Mouse (Mus musculus): ENCODE data around the gene Angptl1.
A peak's percentile ranks its signal among the peaks of the same experiment; 100 is the strongest.

Angptl1 gene

DNA sequence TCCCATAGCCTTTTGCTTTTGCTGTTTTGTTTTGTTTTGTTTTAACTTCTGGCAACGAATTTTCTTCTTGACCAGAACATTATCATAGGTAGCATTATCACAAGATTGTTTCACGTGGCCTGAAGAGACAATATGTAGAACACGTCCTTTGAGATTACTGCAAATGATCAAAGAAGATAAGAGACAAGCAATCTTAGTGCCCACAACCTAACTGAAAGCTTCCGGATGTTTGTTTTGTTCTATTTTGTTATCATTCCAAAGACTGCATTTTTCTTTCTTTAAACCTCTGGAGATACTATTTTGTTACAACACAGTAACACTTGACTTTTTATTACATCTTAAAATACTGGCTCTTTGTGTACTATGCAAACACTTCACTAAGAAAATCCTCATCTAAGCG is 31.7 kb downstream of the Angptl1 start:
- DNase-seq (ENCODE audit: extremely low read depth, low read depth, low spot score) = no peak

DNA sequence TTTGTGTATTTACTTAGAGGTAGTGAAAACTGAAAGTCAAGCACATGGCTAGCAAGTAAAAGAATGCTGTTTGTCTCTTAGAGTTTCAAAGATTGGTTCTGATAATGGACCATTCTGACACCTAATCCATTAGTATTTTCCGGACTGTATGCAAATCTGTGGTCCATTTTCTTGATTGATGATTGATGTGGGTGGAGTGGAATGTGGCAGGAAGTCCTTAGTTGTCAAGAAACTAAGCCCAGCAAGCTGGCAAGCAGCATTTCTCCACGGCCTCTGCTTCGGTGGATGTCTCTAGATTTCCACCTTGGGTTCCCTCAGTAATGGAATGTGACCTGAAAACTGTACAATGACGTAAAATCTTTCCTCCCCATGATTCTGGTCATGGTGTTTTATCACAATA is 32.3 kb downstream of the Angptl1 start:
- no peak for DNase-seq (ENCODE audit: extremely low read depth, low read depth, low spot score)

DNA sequence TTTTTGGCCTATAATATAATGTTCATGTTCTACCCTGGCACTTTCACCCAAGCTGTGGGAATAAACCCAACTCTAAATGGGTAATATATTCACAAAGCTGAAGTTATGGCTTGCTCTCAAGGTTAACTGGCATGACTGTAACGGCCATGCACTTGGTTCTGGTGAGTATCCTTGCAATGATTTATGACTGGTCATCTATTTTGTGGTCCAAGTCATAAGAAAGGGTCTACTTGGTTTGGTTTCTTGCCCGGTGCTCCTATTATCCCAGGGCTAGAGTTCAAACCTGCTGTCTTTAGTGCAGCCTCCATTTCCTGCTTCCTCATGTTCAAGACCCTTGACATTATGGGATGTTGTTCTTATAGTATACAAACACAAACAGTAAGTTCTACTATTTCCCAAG is 46.4 kb downstream of the Angptl1 start:
- DNase-seq (ENCODE audit: extremely low read depth, low read depth, low spot score) = no peak

DNA sequence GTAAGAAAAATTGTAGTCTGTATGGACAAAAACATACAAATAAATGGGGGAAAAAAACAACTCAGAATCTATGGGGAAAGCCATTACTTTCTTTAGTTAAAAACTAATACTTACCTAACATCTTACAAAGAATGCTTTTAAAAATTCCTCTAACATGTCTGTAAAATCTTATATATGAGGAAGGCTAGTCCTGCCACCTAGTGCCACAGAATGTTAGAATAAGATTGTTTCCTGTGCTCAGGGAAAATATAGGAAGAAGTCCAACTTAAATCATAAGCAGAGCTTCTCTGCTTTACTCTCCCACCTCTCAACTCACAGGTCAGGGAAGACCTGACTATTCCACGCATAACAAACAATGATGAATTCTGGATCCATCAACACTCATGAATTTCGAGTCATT is 47.5 kb downstream of the Angptl1 start:
- DNase-seq (ENCODE audit: extremely low read depth, low read depth, low spot score) = no peak

DNA sequence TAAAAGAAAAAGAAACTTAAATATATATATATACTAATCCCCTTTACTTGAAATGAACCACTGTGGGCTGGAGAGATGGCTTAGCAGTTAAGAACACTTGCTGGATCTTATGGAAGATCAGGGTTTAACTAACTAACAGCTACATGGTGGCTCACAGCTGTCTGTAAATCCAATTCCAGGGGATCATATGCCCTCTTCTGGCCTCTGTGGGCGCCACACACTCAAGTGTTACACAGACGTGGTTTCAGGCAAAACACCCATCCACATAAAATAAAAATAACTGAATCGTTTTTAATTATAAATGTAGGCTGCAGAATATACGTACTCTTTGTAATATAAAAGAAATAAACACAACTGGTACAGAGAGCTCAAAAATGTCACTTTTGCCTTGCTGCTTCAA is 50.5 kb downstream of the Angptl1 start:
- DNase-seq (ENCODE audit: extremely low read depth, low read depth, low spot score) = no peak

DNA sequence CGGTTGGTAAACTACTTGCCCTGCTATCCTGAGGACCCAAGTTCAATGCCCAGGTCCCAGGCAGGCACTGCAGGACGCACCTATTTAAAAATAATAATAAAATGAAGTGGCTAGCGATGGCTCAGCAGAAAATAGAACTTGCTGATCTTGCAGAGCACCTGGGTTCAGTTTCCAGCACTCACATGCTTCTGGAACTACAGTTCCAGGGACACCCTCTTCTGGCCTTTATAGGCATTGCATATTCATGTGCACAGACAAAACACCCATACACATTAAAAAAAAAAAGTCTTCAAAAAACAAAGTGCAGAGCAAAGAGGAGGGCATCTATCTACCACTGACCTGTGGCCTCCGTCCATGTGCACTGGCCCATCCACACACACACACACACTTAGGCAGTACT is 53.2 kb downstream of the Angptl1 start:
- no peak for DNase-seq (ENCODE audit: extremely low read depth, low read depth, low spot score)

DNA sequence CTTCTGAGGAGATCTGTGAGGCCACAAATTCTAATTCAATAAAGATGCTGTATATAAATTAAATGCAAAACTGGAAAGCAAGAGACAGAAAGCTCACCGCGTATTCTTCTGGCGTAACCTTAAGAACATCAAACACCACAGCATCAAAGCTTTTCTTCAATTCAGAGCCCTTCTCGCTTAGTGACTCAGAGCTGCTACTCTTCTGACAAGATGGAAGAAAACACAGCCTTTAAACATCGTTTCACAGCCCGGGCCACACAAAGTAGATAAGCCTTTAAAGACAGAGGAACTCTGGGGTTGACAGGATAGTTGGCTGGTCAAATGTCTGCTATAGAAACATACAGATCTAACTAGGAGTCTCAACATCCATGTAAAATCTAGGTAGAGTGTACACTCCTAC is 63.3 kb downstream of the Angptl1 start:
- DNase-seq (ENCODE audit: extremely low read depth, low read depth, low spot score) = no peak

DNA sequence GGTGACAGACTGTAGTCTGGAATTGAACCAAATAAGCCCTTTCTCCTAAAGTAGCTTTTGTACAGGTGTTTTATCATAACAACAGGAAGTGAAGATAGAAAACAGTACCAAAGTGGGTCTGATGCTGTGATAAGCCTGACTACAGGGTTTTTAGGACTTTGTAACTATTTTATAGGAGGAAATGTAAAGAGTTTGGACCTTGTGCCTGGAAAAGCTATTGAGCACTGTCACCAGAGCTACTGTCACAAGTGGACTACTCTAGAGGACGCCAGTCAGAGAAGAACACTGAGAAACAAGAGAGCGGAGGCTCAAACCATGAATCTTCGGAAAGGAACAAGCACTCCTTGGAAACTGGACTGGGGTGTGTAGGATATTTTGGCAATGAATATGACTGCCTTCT is 65.5 kb downstream of the Angptl1 start:
- DNase-seq (ENCODE audit: extremely low read depth, low read depth, low spot score) = no peak

DNA sequence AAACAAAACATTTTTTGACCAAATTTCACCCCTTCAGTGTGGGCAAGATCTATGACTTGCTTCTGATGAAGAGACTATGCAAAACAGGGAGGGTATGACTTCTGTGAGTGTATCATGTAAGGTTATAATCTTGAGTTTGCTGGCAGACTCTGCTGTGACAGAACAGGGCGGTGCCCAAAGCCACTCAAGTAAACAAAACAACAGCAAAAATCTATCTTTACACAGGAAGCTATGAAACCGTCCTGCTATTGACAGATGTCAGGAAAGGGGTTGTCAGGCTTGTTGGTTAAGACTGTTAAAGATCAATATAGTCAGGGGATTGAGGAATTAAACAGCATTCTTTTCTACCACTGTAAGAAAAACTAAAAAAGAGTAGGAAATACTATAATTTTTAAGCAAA is 67.3 kb downstream of the Angptl1 start:
- DNase-seq (ENCODE audit: extremely low read depth, low read depth, low spot score) = no peak

DNA sequence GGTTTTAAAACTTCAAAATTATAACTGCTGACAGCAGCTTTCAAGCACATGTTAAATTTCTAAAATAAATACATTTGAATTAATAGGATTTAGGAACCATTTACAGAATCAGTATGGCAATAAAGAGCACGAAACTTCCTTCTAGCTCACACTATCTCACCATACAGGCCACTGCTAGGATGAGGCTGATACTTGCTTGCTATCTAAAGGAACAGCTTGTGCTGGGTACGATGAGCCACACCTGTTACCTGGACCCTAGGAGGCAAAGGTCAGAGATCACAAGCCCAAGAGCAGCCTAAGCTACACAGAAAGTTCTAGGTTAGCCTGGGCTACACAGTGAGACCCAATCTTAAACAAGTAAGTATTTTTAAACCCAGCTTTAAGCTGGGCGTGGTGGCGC is 70.9 kb downstream of the Angptl1 start:
- DNase-seq (ENCODE audit: extremely low read depth, low read depth, low spot score) = no peak

DNA sequence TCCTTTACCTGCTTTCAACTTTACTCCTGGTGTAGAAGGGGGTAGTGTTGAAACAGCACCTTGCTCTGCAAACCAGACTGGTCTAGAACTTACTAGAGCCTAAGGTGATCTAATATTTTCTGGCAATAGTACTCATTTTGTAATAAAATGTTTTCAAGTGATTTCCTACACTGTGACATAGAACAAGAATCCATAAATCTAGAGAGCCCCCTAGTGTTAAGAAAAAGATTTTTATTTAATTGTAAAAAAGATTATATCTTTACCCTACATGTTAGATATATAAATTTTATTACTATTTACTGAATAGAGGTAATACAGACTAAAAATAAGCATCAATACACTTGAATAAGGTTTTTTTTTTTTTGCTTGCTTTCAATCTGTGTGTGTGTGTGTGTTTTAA is 71.5 kb downstream of the Angptl1 start:
- peak; percentile 18 for DNase-seq (ENCODE audit: extremely low read depth, low read depth, low spot score)

All from fat pad, adult 2 months (tissue).